Mouse (Mus musculus) inflammation-experienced regulatory T-cells, adult 6 months (primary cell): ENCODE measurements around the gene Vps33b. TPM values are rescaled to one million over a fixed set of nuclear protein-coding genes. Genes with fewer than 3 reads are reported as not detected.
"Not testable (repeated sequence)": the region's sequence is repeated elsewhere in the genome, so short reads cannot be mapped to it uniquely, and the experiment has no call there.

Experiments
- ATAC-seq: one replicate; pipeline ENCODE4 v1.8.0; 2017
- polyA plus RNA-seq, 3 experiments: library from polyadenylated mRNA; unstranded; fragments of 100-300 nt; shearing (Covaris generic); gene quantifications; one replicate each; pipeline ENCODE4 v1.2.1; 2017

Vps33b gene
- polyA plus RNA-seq, 3 experiments from 2014 or later: 22.7 to 35.2 (median 25.1) TPM

GRCm38 (mm10) chr7:80319846-80320496 is 50.5 kb downstream of the Vps33b start:
- no peak for ATAC-seq

- no peak for ATAC-seq
Measured at GRCm38 (mm10) chr7:80323336-80323735, 53.9 kb downstream of the Vps33b start.

GRCm38 (mm10) chr7:80324043-80324815 is 54.8 kb downstream of the Vps33b start, which contains the start of gene Rccd1:
Gene Rccd1, minus strand, starts transcription at chr7:80324454.
- ATAC-seq: peak; percentile 97

GRCm38 (mm10) chr7:80324816-80325119 is 55.3 kb downstream of the Vps33b start:
- ATAC-seq: not testable (repeated sequence)

- no peak for ATAC-seq
Measured at GRCm38 (mm10) chr7:80325292-80325868, 55.9 kb downstream of the Vps33b start.

GRCm38 (mm10) chr7:80326076-80326475 is 56.6 kb downstream of the Vps33b start:
- ATAC-seq: no peak

GRCm38 (mm10) chr7:80330278-80330677 is 60.8 kb downstream of the Vps33b start:
- ATAC-seq: no peak

GRCm38 (mm10) chr7:80331433-80331832 is 62.0 kb downstream of the Vps33b start:
- no peak for ATAC-seq

GRCm38 (mm10) chr7:80334848-80335247 is 65.4 kb downstream of the Vps33b start:
- no peak for ATAC-seq

GRCm38 (mm10) chr7:80336932-80337331 is 67.5 kb downstream of the Vps33b start:
- ATAC-seq: no peak

- ATAC-seq: no peak
Measured at GRCm38 (mm10) chr7:80339371-80339770, 69.9 kb downstream of the Vps33b start.

GRCm38 (mm10) chr7:80339793-80340628 is 70.6 kb downstream of the Vps33b start:
- ATAC-seq: peak; percentile 94

- peak; percentile 53 for ATAC-seq
Measured at GRCm38 (mm10) chr7:80340793-80341192, 71.3 kb downstream of the Vps33b start, which contains the start of gene Unc45a. Gene Unc45a, minus strand, starts transcription at chr7:80341005.

Other genes with a start within 250 kb of the Vps33b start
- 1 to 10 TPM; 1.8 to 5.1 (median 4.4) TPM for gene Zfp710, start 244.8 kb upstream of the Vps33b start, polyA plus RNA-seq
- 10 to 100 TPM; 13.5 to 28.7 (median 20.3) TPM for gene Idh2, start 154.3 kb upstream of the Vps33b start, polyA plus RNA-seq
- gene Sema4b, start 82.8 kb upstream of the Vps33b start, polyA plus RNA-seq: 10 to 100 TPM; 17.4 to 22.3 (median 18.0) TPM
- gene Cib1, start 36.8 kb upstream of the Vps33b start, polyA plus RNA-seq: 100 to 1,000 TPM in 1 of 3 experiments, 10 to 100 TPM in 2; 97.8 to 140 (median 99.4) TPM
- gene Gdpgp1, start 36.8 kb upstream of the Vps33b start, polyA plus RNA-seq: 10 to 100 TPM in 1 of 3 experiments, 1 to 10 TPM in 2; 5.7 to 10.3 (median 6.7) TPM
- gene Ttll13, start 23.3 kb upstream of the Vps33b start, polyA plus RNA-seq: not detected
- 10 to 100 TPM; 25.0 to 31.5 (median 26.9) TPM for gene Ngrn, start 8.4 kb upstream of the Vps33b start, polyA plus RNA-seq
- gene Prc1, start 24.8 kb downstream of the Vps33b start, polyA plus RNA-seq: 100 to 1,000 TPM in 1 of 3 experiments, 10 to 100 TPM in 2; 11.6 to 139 (median 16.8) TPM
- gene Rccd1, start 54.8 kb downstream of the Vps33b start, polyA plus RNA-seq: 10 to 100 TPM in 1 of 3 experiments, 1 to 10 TPM in 2; 3.4 to 10.0 (median 6.5) TPM
- gene Unc45a, start 71.4 kb downstream of the Vps33b start, polyA plus RNA-seq: 10 to 100 TPM; 39.3 to 51.1 (median 40.1) TPM
- 10 to 100 TPM in 1 of 3 experiments, 1 to 10 TPM in 2; 1.8 to 12.2 (median 8.2) TPM for gene Hddc3, start 73.5 kb downstream of the Vps33b start, polyA plus RNA-seq
- gene Man2a2, start 101.7 kb downstream of the Vps33b start, polyA plus RNA-seq: 10 to 100 TPM; 11.1 to 30.9 (median 16.4) TPM
- 1 to 10 TPM in 2 of 3 experiments, under 1 TPM in 1; 0.54 to 5.8 (median 2.4) TPM for gene Fes, start 118.3 kb downstream of the Vps33b start, polyA plus RNA-seq
- 10 to 100 TPM in 1 of 3 experiments, 1 to 10 TPM in 2; 8.4 to 19.1 (median 8.6) TPM for gene Furin, start 135.8 kb downstream of the Vps33b start, polyA plus RNA-seq